Mouse (Mus musculus): Measurements from ENCODE around the gene Krt20.

The Krt20 gene

GRCm38 (mm10) chr11:99420586-99420985, 17.4 kb downstream of the Krt20 start:
- in situ Hi-C loops (cut with MboI; ENCODE audit: low pct_unique_long_range_greater_than_20kb in 1 of 2, low sequenced_read_pairs in 2 of 2, unreplicated experiment in 1 of 2), result no loop called here

- in situ Hi-C loops (cut with MboI; ENCODE audit: low pct_unique_long_range_greater_than_20kb in 1 of 2, low sequenced_read_pairs in 2 of 2, unreplicated experiment in 1 of 2), result no loop called here
Measured at GRCm38 (mm10) chr11:99417819-99418218, 20.1 kb downstream of the Krt20 start.

- in situ Hi-C loops (cut with MboI; ENCODE audit: low pct_unique_long_range_greater_than_20kb in 1 of 2, low sequenced_read_pairs in 2 of 2, unreplicated experiment in 1 of 2), result no loop called here
Measured at GRCm38 (mm10) chr11:99416902-99417301, 21.0 kb downstream of the Krt20 start.

- in situ Hi-C loops (cut with MboI; ENCODE audit: low pct_unique_long_range_greater_than_20kb in 1 of 2, low sequenced_read_pairs in 2 of 2, unreplicated experiment in 1 of 2), result no loop called here
Measured at GRCm38 (mm10) chr11:99414463-99415147, 23.3 kb downstream of the Krt20 start.

GRCm38 (mm10) chr11:99413247-99413646, 24.7 kb downstream of the Krt20 start:
- in situ Hi-C loops (cut with MboI; ENCODE audit: low pct_unique_long_range_greater_than_20kb in 1 of 2, low sequenced_read_pairs in 2 of 2, unreplicated experiment in 1 of 2), result no loop called here

GRCm38 (mm10) chr11:99406186-99406585, 31.8 kb downstream of the Krt20 start:
- in situ Hi-C loops (cut with MboI; ENCODE audit: low pct_unique_long_range_greater_than_20kb in 1 of 2, low sequenced_read_pairs in 2 of 2, unreplicated experiment in 1 of 2), result no loop called here

GRCm38 (mm10) chr11:99399956-99400549, 37.9 kb downstream of the Krt20 start:
- in situ Hi-C loops (cut with MboI; ENCODE audit: low pct_unique_long_range_greater_than_20kb in 1 of 2, low sequenced_read_pairs in 2 of 2, unreplicated experiment in 1 of 2), result no loop called here

- in situ Hi-C loops (cut with MboI; ENCODE audit: low pct_unique_long_range_greater_than_20kb in 1 of 2, low sequenced_read_pairs in 2 of 2, unreplicated experiment in 1 of 2), result no loop called here
Measured at GRCm38 (mm10) chr11:99398832-99399231, 39.1 kb downstream of the Krt20 start.

GRCm38 (mm10) chr11:99398084-99398483, 39.9 kb downstream of the Krt20 start:
- in situ Hi-C loops (cut with MboI; ENCODE audit: low pct_unique_long_range_greater_than_20kb in 1 of 2, low sequenced_read_pairs in 2 of 2, unreplicated experiment in 1 of 2), result no loop called here

- in situ Hi-C loops (cut with MboI; ENCODE audit: low pct_unique_long_range_greater_than_20kb in 1 of 2, low sequenced_read_pairs in 2 of 2, unreplicated experiment in 1 of 2), result no loop called here
Measured at GRCm38 (mm10) chr11:99396661-99397060, 41.3 kb downstream of the Krt20 start.

- in situ Hi-C loops (cut with MboI; ENCODE audit: low pct_unique_long_range_greater_than_20kb in 1 of 2, low sequenced_read_pairs in 2 of 2, unreplicated experiment in 1 of 2), result no loop called here
Measured at GRCm38 (mm10) chr11:99396034-99396433, 41.9 kb downstream of the Krt20 start.

- in situ Hi-C loops (cut with MboI; ENCODE audit: low pct_unique_long_range_greater_than_20kb in 1 of 2, low sequenced_read_pairs in 2 of 2, unreplicated experiment in 1 of 2), result no loop called here
Measured at GRCm38 (mm10) chr11:99392492-99392891, 45.5 kb downstream of the Krt20 start.

- in situ Hi-C loops (cut with MboI; ENCODE audit: low pct_unique_long_range_greater_than_20kb in 1 of 2, low sequenced_read_pairs in 2 of 2, unreplicated experiment in 1 of 2), result no loop called here
Measured at GRCm38 (mm10) chr11:99391375-99391774, 46.6 kb downstream of the Krt20 start.

GRCm38 (mm10) chr11:99390866-99391265, 47.1 kb downstream of the Krt20 start:
- in situ Hi-C loops (cut with MboI; ENCODE audit: low pct_unique_long_range_greater_than_20kb in 1 of 2, low sequenced_read_pairs in 2 of 2, unreplicated experiment in 1 of 2), result no loop called here

- in situ Hi-C loops (cut with MboI; ENCODE audit: low pct_unique_long_range_greater_than_20kb in 1 of 2, low sequenced_read_pairs in 2 of 2, unreplicated experiment in 1 of 2), result no loop called here
Measured at GRCm38 (mm10) chr11:99389264-99389663, 48.7 kb downstream of the Krt20 start, which contains the start of gene Krt10. Gene Krt10, minus strand, starts transcription at chr11:99389364.

- in situ Hi-C loops (cut with MboI; ENCODE audit: low pct_unique_long_range_greater_than_20kb in 1 of 2, low sequenced_read_pairs in 2 of 2, unreplicated experiment in 1 of 2), result no loop called here
Measured at GRCm38 (mm10) chr11:99388661-99389060, 49.3 kb downstream of the Krt20 start.

- in situ Hi-C loops (cut with MboI; ENCODE audit: low pct_unique_long_range_greater_than_20kb in 1 of 2, low sequenced_read_pairs in 2 of 2, unreplicated experiment in 1 of 2), result no loop called here
Measured at GRCm38 (mm10) chr11:99385813-99386721, 51.9 kb downstream of the Krt20 start.

- in situ Hi-C loops (cut with MboI; ENCODE audit: low pct_unique_long_range_greater_than_20kb in 1 of 2, low sequenced_read_pairs in 2 of 2, unreplicated experiment in 1 of 2), result loop anchor here in 1 of 2 experiments (10.0 kb wide), 1 partner anchor 85 kb away; no protein-coding TSS in a partner anchor
Measured at GRCm38 (mm10) chr11:99379568-99379967, 58.4 kb downstream of the Krt20 start.

Measured in mouse embryonic stem cell (cell line).